Mouse (Mus musculus) E14TG2a.4 (cell line): ENCODE data around the gene Serpinb1b.

Experiments
- CTCF ChIP-seq: conservative IDR thresholded peaks from 2 replicates; pipeline ENCODE4 v1.5.1; 2014; ENCODE audit warnings: low read length
- NANOG ChIP-seq: IDR thresholded peaks from 2 replicates; pipeline ENCODE4 v1.6.1; 2014; ENCODE audit warnings: borderline replicate concordance, low read length, mixed read lengths

GRCm38 (mm10) chr13:33077026-33077685 is 1.2 kb upstream of the Serpinb1b start:
- no peak for TF ChIP-seq CTCF
- TF ChIP-seq NANOG, result no peak
